Mouse (Mus musculus) B cell, adult 62 days (primary cell): ENCODE data around the gene Amelx. TPM values are rescaled to one million over a fixed set of nuclear protein-coding genes. Genes with fewer than 3 reads are reported as not detected.

Experiments
- total RNA-seq: library from RNA; stranded (reverse); gene quantifications from 4 replicates; pipeline ENCODE4 v1.2.4, GENCODE M21; 2023

Amelx gene
- not detected in 4 replicates for total RNA-seq

GRCm38 (mm10) chrX:169187100-169187499 is at the start of gene Amelx:
Amelx (minus strand) TSS chrX:169187200.

Other genes starting within 250 kb of the Amelx start
- gene Hccs, start 133.2 kb upstream of the Amelx start, total RNA-seq, result 19.7 to 26.5 TPM (median 23.7 TPM) in 4 replicates